Mouse (Mus musculus) hindbrain, embryonic 12.5 days (tissue): ENCODE measurements around the gene Gna12. TPM values are rescaled to one million over a fixed set of nuclear protein-coding genes. Genes with fewer than 3 reads are reported as not detected.

ENCODE experiments used
- ATAC-seq: fragments of 200-750 bp; cut with Nextera tagmentation; 2 replicates; pipeline ENCODE4 v1.8.0; 2017; ENCODE audit warnings: moderate TSS enrichment; ENCODE audit not compliant: low FRiP score
- H3K27ac ChIP-seq: fragments of 300-500 bp; sonication (generic); 2 replicates; pipeline ENCODE4 v1.5.1; 2016; ENCODE audit warnings: mild to moderate bottlenecking
- H3K27me3 ChIP-seq: fragments of 300-500 bp; sonication (generic); 2 replicates; pipeline ENCODE4 v1.6.1; 2016; ENCODE audit warnings: mild to moderate bottlenecking
- H3K36me3 ChIP-seq: fragments of 300-500 bp; sonication (generic); 2 replicates; pipeline ENCODE4 v1.6.1; 2016; ENCODE audit warnings: mild to moderate bottlenecking
- H3K4me1 ChIP-seq: fragments of 300-500 bp; sonication (generic); 2 replicates; pipeline ENCODE4 v1.6.1; 2016
- H3K4me2 ChIP-seq: fragments of 300-500 bp; sonication (generic); replicated peaks from 2 replicates; pipeline ENCODE4 v1.6.1; 2016; ENCODE audit warnings: mild to moderate bottlenecking
- H3K4me3 ChIP-seq: fragments of 300-500 bp; sonication (generic); 2 replicates; pipeline ENCODE4 v1.5.1; 2016; ENCODE audit warnings: mild to moderate bottlenecking
- H3K9ac ChIP-seq: fragments of 300-500 bp; sonication (generic); 2 replicates; pipeline ENCODE4 v1.6.1; 2016; ENCODE audit warnings: mild to moderate bottlenecking, moderate library complexity
- H3K9me3 ChIP-seq: fragments of 300-500 bp; sonication (generic); replicated peaks from 2 replicates; pipeline ENCODE4 v1.6.1; 2016; ENCODE audit warnings: mild to moderate bottlenecking
- WGBS: fragments of 180-500 bp; shearing (Covaris S2); methylation state at CpG from one replicate; pipeline ENCODE4 v1.1.7; 2016; 5-methylcytosine and 5-hydroxymethylcytosine counted together
- polyA plus RNA-seq: library from polyadenylated mRNA; unstranded; fragments of >200 nt; fragmentation: Nextera tagmentation; extraction: Ambion mirVana; gene quantifications from 2 replicates; pipeline ENCODE4 v1.2.1, GENCODE M21; 2016

Gene Gna12
- polyA plus RNA-seq, 1 experiment from 2014 or later, result 57.8 TPM

DNA sequence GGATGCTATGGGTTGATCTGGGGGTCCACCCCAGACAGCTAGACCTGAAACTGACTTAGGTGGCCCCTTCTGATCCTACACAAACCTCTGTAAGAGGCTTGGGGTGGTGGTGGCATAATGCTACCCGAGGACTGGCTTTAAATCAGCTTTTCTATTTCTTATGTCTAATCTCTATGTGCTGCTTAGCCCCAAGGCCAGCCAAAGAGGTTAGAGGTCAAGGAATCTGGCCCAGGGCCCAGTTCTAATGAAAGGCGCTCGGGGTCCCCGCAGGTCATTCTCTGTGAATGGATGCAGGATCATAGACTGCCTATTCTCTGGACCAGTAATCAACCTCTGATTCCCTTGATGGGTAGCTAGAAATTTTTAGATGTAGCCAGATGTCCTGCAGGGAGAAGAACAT lies 24.5 kb upstream of the Gna12 start:
- Histone ChIP-seq H3K36me3 (no peaks in the 10 kb centered on the region), H3K4me3 (no peak overlapping the region), H3K4me1 (peaks cover 5% of the 10 kb centered on the region; the same call in 1 of the 2 replicates), H3K9ac (no peak overlapping the region), H3K9me3 (peaks cover 9% of the 10 kb centered on the region), H3K4me2 (no peak overlapping the region), H3K27ac (no peak overlapping the region), H3K27me3 (no peaks in the 10 kb centered on the region)
- 81% methylated on average over 4 of the region's 4 CpGs for whole genome bisulfite sequencing
- ATAC-seq, result no peak

DNA sequence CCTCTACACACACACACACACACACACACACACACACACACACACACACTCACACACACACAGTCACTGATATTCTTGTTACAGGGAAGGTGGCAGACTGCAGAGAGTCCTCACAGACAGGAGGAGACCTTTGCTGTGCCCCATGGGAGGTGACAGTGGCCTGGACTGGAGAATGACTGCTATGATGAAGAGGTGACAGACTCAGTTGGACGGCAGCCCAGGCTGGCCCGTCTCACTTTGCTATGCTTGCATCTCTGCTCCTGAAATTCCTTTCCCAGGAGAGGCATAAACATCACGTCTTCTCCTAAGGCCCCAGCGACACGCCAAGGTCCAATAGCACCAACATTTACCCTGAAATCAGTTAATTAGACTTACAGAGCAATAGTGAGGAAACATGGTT lies 23.5 kb upstream of the Gna12 start:
- H3K9me3 ChIP-seq, result peaks cover 9% of the 10 kb centered on the region
- H3K27ac ChIP-seq, result no peak overlapping the region
- H3K4me3 ChIP-seq, result no peak overlapping the region
- 87% methylated on average over 5 of the region's 5 CpGs for WGBS
- no peaks in the 10 kb centered on the region for H3K36me3 ChIP-seq
- H3K4me2 ChIP-seq, result no peak overlapping the region
- no peaks in the 10 kb centered on the region for H3K27me3 ChIP-seq
- peaks cover 5% of the 10 kb centered on the region; the same call in 1 of the 2 replicates for H3K4me1 ChIP-seq
- no peak for ATAC-seq
- no peak overlapping the region for H3K9ac ChIP-seq

DNA sequence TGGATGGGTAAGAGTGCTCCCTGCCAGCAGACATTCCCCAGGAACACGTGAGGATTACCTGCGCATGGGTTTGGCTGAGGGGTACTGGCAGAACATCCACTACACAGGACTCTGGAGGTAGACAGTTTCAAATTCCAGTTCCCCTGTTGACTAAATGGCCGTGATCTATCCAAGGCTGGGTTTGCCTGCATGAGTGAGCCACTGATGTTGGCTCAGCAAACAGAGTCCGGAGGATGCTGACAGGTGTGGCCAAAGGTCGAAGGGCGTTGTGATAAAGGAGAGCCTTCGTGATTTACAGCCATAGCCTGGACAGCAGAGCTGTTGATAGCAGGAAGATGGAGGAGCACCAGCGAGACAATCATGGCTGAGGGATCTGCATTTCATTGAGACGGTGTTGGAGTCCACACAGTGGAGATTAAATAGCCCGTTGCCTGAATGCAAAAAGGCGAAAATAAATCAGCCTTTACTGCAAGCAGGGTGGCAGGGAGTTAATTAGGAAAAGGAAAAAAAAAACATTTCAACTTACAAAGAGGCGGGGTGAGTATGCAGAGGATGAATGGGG lies 22.3 kb upstream of the Gna12 start:
- WGBS, result 75% methylated on average over 12 of the region's 12 CpGs
- Histone ChIP-seq H3K9ac (no peak overlapping the region), H3K4me3 (no peak overlapping the region), H3K9me3 (peaks cover 9% of the 10 kb centered on the region), H3K4me2 (no peak overlapping the region), H3K27me3 (no peaks in the 10 kb centered on the region), H3K36me3 (no peaks in the 10 kb centered on the region), H3K27ac (no peak overlapping the region), H3K4me1 (peaks cover 7% of the 10 kb centered on the region; the same call in 1 of the 2 replicates)
- ATAC-seq, result no peak

DNA sequence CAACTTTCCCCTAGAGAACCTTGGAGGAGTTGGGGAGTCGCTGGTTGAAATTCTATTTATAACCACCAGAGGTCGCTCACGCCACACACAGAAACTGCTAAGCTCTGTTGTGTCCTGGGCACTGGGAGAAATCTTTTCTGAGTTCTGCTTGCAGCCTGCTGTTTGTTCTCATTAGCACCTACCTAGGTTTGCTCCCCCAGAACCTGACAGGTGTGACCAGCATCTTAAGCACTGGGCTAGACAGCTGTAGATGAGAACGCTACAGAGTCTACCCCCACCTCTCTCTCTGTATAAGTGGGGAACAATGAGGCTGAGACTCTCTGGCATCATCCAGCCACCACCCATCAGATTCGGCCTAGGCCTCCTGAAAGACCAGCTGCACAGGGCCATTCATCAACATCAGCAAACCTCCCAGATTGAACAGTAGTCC lies 17.1 kb upstream of the Gna12 start:
- no peak overlapping the region for H3K9ac ChIP-seq
- peaks cover 9% of the 10 kb centered on the region for H3K9me3 ChIP-seq
- no peaks in the 10 kb centered on the region for H3K27me3 ChIP-seq
- H3K27ac ChIP-seq, result no peak overlapping the region
- H3K4me2 ChIP-seq, result no peak overlapping the region
- ATAC-seq, result peak; percentile 60
- H3K36me3 ChIP-seq, result no peaks in the 10 kb centered on the region
- WGBS, result 9% methylated on average over 5 of the region's 5 CpGs
- H3K4me3 ChIP-seq, result no peak overlapping the region
- H3K4me1 ChIP-seq, result 0 out of 2 replicates have a peak, but pooled peaks cover 4% of the 10 kb centered on the region

DNA sequence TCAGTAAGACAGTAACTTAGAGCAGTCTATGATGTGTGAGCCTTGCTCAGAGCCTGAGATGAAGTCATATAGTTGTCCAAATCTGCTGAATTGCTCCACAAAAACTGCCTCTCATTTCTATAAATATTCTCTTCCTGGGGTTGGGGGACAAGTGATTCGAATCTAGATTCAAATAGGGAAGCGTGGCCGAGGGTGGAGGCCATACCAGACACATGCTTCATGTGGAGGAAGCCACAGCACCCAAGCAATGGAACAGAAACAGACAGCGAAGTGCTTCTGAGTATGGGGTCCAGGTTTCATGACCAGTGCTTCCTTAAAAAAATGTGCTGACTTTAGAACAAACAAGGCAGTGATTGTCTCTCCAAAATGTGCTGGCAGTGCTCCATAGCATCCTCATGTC lies 11.7 kb upstream of the Gna12 start:
- no peak overlapping the region for H3K27ac ChIP-seq
- H3K4me3 ChIP-seq, result no peak overlapping the region
- no peaks in the 10 kb centered on the region for H3K4me1 ChIP-seq
- WGBS, result 76% methylated on average over 4 of the region's 4 CpGs
- no peak overlapping the region for H3K9ac ChIP-seq
- no peak for ATAC-seq
- H3K36me3 ChIP-seq, result no peaks in the 10 kb centered on the region
- no peak overlapping the region for H3K4me2 ChIP-seq
- no peaks in the 10 kb centered on the region for H3K9me3 ChIP-seq
- no peaks in the 10 kb centered on the region for H3K27me3 ChIP-seq

DNA sequence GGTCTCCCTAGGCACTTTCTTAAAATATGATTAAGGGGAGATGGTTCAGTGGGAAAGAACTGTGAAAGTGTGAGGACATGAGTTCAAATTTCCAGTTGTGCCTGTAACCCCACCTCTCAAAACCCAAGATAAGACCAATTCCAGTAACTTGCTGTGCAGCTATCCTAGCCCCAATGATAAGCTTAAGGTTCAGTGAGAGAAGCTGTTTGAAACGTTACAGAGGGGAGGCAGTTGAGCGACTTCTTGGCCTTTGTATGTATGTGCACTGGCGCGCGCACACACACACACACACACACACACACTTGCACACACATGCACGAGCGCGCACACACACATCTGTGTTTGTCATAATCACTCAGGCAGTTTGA lies 817 bp upstream of the Gna12 start:
- Histone ChIP-seq H3K4me2 (peak overlapping the region; percentile 46), H3K9me3 (no peaks in the 10 kb centered on the region), H3K9ac (no peak overlapping the region), H3K4me1 (peaks cover 39% of the 10 kb centered on the region), H3K27ac (no peak overlapping the region), H3K36me3 (no peaks in the 10 kb centered on the region), H3K4me3 (0 out of 2 replicates have a peak overlapping the region, but pooled peaks have one; percentile 18), H3K27me3 (no peaks in the 10 kb centered on the region)
- WGBS, result 79% methylated on average over 8 of the region's 8 CpGs
- no peak for ATAC-seq

DNA sequence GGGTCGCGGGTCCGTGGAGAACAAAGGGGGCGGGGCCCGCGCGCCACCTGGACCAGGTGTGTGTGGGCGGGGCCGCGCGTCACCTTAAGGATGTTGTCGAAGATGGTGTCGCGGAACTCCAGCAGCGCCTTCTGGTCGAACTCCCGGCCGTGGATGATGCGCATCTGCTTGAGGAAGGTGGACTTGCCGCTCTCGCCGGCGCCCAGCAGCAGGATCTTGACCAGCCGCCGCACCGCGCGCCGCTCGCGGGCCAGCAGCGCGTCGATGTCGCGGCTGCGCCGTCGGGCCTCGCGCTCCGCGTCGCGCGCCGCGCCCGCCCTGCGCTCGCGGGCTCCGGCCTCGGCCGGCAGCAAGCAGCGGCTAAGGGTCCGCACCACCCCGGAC lies 328 bp downstream of the Gna12 start:
- H3K4me3 ChIP-seq, result peak overlapping the region; percentile 80
- peak overlapping the region; percentile 80 for H3K9ac ChIP-seq
- H3K4me2 ChIP-seq, result peak overlapping the region; percentile 90
- H3K27ac ChIP-seq, result peak overlapping the region; percentile 81
- no peaks in the 10 kb centered on the region for H3K36me3 ChIP-seq
- H3K27me3 ChIP-seq, result no peaks in the 10 kb centered on the region
- H3K4me1 ChIP-seq, result peaks cover 43% of the 10 kb centered on the region
- WGBS, result under 1% methylated on average over 55 of the region's 58 CpGs
- H3K9me3 ChIP-seq, result no peaks in the 10 kb centered on the region
- ATAC-seq, result no peak

DNA sequence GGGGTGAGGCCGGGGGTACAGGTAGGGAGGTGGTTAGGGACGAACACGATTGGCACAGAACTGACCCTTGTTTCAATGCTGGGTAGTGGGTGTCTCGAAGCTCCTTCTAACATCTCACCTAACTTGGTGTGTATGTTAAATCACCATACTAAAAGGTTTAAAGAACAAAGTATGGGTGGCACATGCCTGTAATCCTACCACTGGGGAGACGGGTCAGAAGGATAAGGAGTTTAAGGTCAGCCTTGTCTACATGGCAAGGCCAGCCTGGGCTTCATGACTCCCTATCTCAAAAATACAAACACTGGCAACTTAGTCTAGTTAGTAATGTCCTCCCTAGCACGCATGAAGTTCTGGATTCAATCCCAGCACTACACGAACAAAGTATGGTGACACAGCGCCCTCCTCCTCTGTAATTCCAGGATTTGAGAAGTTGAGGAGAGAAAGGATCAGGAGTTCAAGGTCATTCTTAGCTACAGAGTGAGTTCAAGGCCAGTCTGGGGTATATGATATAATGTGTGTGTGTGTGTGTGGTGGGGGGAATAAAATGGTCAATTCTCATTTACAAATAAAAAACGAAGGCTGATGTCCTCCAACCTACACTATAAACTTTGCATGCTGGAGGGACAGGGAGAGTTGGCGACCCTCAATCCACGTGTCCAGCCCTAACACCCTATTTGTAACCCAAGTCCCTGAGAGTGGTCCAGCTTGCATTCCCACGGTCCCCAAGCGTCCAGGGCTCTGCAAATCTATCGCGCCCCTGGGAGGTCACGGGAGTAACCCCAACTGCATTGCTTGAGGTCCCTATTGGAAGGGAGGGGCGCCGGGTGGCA lies 935 bp downstream of the Gna12 start:
- peak overlapping the region; percentile 90 for H3K4me2 ChIP-seq
- H3K27ac ChIP-seq, result peak overlapping the region; percentile 81
- H3K9me3 ChIP-seq, result no peaks in the 10 kb centered on the region
- no peaks in the 10 kb centered on the region for H3K27me3 ChIP-seq
- peaks cover 43% of the 10 kb centered on the region for H3K4me1 ChIP-seq
- H3K9ac ChIP-seq, result peak overlapping the region; percentile 80
- ATAC-seq, result no peak
- peak overlapping the region; percentile 80 for H3K4me3 ChIP-seq
- 39% methylated on average over 18 of the region's 18 CpGs for WGBS
- 0 out of 2 replicates have a peak, but pooled peaks cover under 1% of the 10 kb centered on the region for H3K36me3 ChIP-seq

DNA sequence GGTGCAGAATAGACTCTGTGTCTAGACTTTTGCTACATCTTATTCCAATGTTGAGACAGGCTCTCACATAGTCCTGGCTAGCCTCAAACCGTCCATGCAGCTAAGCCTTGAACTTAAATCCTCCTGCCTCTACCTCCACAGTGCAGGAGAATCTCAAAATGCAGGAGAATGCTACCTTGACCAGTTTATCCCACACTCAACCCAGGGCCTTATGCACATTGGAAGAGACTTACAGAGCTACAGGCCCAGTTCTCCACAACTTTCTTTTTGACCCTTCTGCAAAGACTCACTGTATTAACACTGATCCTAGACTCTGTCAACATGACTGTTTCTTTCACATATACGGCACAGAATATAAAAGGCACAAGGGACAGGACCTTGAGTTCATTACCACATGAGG lies 1.9 kb downstream of the Gna12 start:
- 77% methylated on average over 2 of the region's 2 CpGs for WGBS
- Histone ChIP-seq H3K9ac (no peak overlapping the region), H3K4me3 (0 out of 2 replicates have a peak overlapping the region, but pooled peaks have one; percentile 8), H3K27ac (no peak overlapping the region), H3K9me3 (no peaks in the 10 kb centered on the region), H3K36me3 (0 out of 2 replicates have a peak, but pooled peaks cover 4% of the 10 kb centered on the region), H3K4me2 (peak overlapping the region; percentile 90), H3K4me1 (peaks cover 43% of the 10 kb centered on the region), H3K27me3 (no peaks in the 10 kb centered on the region)
- no peak for ATAC-seq

DNA sequence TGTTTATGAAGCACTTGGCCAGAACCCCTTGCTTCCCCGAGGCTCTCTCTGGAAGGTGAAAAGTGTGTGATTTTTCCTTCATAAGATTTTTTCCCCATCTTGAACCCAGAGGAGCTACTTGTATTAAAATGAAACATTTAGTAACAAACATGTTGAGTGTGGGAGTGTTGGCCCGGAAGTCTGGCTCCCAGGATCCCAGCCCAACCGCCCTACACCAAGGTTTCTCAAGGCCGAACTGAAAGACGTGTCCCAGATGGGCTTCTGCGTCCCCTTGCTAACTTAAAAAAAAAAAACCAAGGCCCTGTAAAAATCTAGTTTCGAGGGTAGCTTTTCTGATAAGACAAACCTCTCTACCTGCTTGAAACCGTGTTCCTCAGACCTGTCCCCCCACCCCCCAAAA lies 2.3 kb downstream of the Gna12 start:
- Histone ChIP-seq H3K4me2 (peak overlapping the region; percentile 90), H3K9me3 (no peaks in the 10 kb centered on the region), H3K27ac (no peak overlapping the region), H3K4me3 (0 out of 2 replicates have a peak overlapping the region, but pooled peaks have one; percentile 8), H3K27me3 (no peaks in the 10 kb centered on the region), H3K9ac (no peak overlapping the region), H3K36me3 (0 out of 2 replicates have a peak, but pooled peaks cover 4% of the 10 kb centered on the region), H3K4me1 (peaks cover 43% of the 10 kb centered on the region)
- 76% methylated on average over 8 of the region's 8 CpGs for WGBS
- no peak for ATAC-seq

DNA sequence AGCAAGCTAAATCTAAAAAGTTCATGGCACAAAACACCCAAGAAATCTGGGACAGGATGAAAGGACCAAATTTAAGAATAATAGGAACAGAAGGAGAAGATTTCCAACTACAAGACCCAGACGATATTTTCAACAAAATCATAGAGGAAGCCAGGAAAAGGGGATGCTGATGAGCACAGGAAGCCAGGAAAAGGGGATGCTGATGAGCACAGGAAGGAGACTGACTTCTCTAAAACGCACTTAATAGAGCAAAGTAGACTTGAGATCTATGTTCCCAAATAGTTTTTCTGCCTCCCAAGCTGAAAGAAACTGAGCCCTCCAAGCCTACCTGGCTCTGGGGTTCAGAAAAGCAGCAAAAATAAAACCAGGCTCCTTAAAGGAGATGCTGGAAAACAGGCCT lies 2.8 kb downstream of the Gna12 start:
- ATAC-seq, result no peak
- H3K4me1 ChIP-seq, result peaks cover 43% of the 10 kb centered on the region
- H3K9ac ChIP-seq, result no peak overlapping the region
- H3K4me2 ChIP-seq, result peak overlapping the region; percentile 90
- no peaks in the 10 kb centered on the region for H3K9me3 ChIP-seq
- H3K36me3 ChIP-seq, result 0 out of 2 replicates have a peak, but pooled peaks cover 4% of the 10 kb centered on the region
- WGBS, result 64% methylated on average over 2 of the region's 2 CpGs
- peak overlapping the region; percentile 40; the same call in 1 of the 2 replicates for H3K27ac ChIP-seq
- no peaks in the 10 kb centered on the region for H3K27me3 ChIP-seq
- no peak overlapping the region for H3K4me3 ChIP-seq

DNA sequence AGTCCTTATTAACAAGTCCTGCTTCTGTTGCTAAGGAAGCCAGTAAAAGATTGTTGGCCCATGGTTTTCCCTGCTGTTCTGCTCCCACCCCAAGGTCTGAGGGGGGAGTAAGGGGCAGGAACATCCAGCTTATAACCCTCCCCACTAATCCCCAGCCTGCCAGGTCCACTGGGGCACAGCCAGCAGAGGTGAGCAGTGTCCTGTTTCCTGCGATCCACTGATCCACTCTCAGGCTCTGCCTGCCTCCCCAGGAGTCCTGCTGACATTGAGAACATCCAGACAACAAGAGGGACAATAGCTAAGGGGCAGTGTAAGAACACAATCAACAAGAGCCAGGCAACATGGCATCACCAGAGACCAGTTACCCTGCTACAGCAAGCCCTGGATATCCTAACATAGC lies 3.4 kb downstream of the Gna12 start:
- Histone ChIP-seq H3K9me3 (no peaks in the 10 kb centered on the region), H3K4me2 (0 out of 2 replicates have a peak overlapping the region, but pooled peaks have one; percentile 90), H3K9ac (peak overlapping the region; percentile 27; the same call in 1 of the 2 replicates), H3K27ac (peak overlapping the region; percentile 40; the same call in 1 of the 2 replicates), H3K4me1 (peaks cover 43% of the 10 kb centered on the region), H3K27me3 (no peaks in the 10 kb centered on the region), H3K4me3 (no peak overlapping the region), H3K36me3 (0 out of 2 replicates have a peak, but pooled peaks cover 4% of the 10 kb centered on the region)
- 38% methylated on average over 1 of the region's 1 CpGs for WGBS
- ATAC-seq, result no peak
